Mouse (Mus musculus) CH12.LX (cell line): ENCODE measurements around the gene Lrif1. TPM values are rescaled to one million over a fixed set of nuclear protein-coding genes. Genes with fewer than 3 reads are reported as not detected.

ENCODE experiments used
- DNase-seq: peaks from one replicate; pipeline ENCODE4 v3.0.0-alpha.2; 2013; ENCODE audit errors: extremely low read depth
- H3K27ac ChIP-seq: 2 replicates; pipeline ENCODE4 v1.5.1; 2012; ENCODE audit warnings: low read depth, mild to moderate bottlenecking, control low read depth, moderate library complexity; ENCODE audit not compliant: insufficient read depth
- H3K27me3 ChIP-seq: replicated peaks from 2 replicates; pipeline ENCODE3; 2012; ENCODE audit warnings: inconsistent platforms
- H3K36me3 ChIP-seq, 2 experiments: replicated peaks in 1 of 2; 2 replicates each; pipeline versions ENCODE3 to v1.6.1; 2012; ENCODE audit warnings: inconsistent platforms in 1 of 2, low read length in 1 of 2, mild to moderate bottlenecking in 1 of 2, mixed read lengths in 1 of 2, moderate library complexity in 1 of 2; ENCODE audit not compliant: control insufficient read depth in 1 of 2, insufficient read depth in 1 of 2
- H3K4me1 ChIP-seq, 2 experiments: 2 replicates each; pipeline ENCODE4 v1.6.1; 2012; ENCODE audit warnings: inconsistent platforms in 1 of 2, moderate library complexity in 1 of 2; ENCODE audit not compliant: insufficient read depth in 2 of 2, control insufficient read depth in 1 of 2
- H3K4me2 ChIP-seq: 2 replicates; pipeline ENCODE4 v1.6.1; 2012; ENCODE audit warnings: low read depth, mild to moderate bottlenecking, control low read depth; ENCODE audit not compliant: poor library complexity, insufficient read depth, severe bottlenecking
- H3K4me3 ChIP-seq, 3 experiments: fragments of 150-350 bp in 1 of 3; sonication (generic) in 1 of 3; replicated peaks in 1 of 3; 2 replicates each; pipeline versions ENCODE3 to v1.5.1; 2011 to 2012; ENCODE audit warnings: low read depth in 2 of 3, low read length in 2 of 3, mild to moderate bottlenecking in 2 of 3, moderate library complexity in 2 of 3, control low read depth in 1 of 3, improper control_type of control experiment in 1 of 3, inconsistent platforms in 1 of 3, mixed read lengths in 1 of 3; ENCODE audit not compliant: poor library complexity in 1 of 3
- H3K79me2 ChIP-seq: replicated peaks from 2 replicates; pipeline ENCODE4 v1.6.1; 2012; ENCODE audit warnings: mild to moderate bottlenecking, moderate library complexity; ENCODE audit not compliant: control insufficient read depth, poor library complexity, insufficient read depth, severe bottlenecking; ENCODE audit errors: extremely low read depth
- H3K9ac ChIP-seq: 2 replicates; pipeline ENCODE4 v1.6.1; 2012; ENCODE audit warnings: low read depth, mild to moderate bottlenecking, control low read depth, moderate library complexity; ENCODE audit not compliant: insufficient read depth
- H3K9me3 ChIP-seq: replicated peaks from 2 replicates; pipeline ENCODE3; 2012; ENCODE audit warnings: low read length, inconsistent platforms, mixed read lengths
- BHLHE40 ChIP-seq: IDR thresholded peaks from 2 replicates; pipeline ENCODE4 v1.6.1; 2011; ENCODE audit warnings: mild to moderate bottlenecking, low read depth, low read length, improper control_type of control experiment
- CHD1 ChIP-seq: IDR thresholded peaks from 2 replicates; pipeline ENCODE4 v1.6.1; 2012; ENCODE audit warnings: low read depth, low read length, improper control_type of control experiment, inconsistent platforms
- CHD2 ChIP-seq: IDR thresholded peaks from 2 replicates; pipeline ENCODE4 v1.6.1; 2011; ENCODE audit warnings: low read length, improper control_type of control experiment
- E2F4 ChIP-seq: IDR thresholded peaks from 2 replicates; pipeline ENCODE4 v1.6.1; 2011; ENCODE audit warnings: low read depth, low read length, improper control_type of control experiment; ENCODE audit not compliant: insufficient replicate concordance
- ELF1 ChIP-seq: IDR thresholded peaks from 2 replicates; pipeline ENCODE4 v1.6.1; 2014; ENCODE audit warnings: low read depth, mild to moderate bottlenecking, inconsistent platforms, low read length, improper control_type of control experiment
- EP300 ChIP-seq: IDR thresholded peaks from 2 replicates; pipeline ENCODE4 v1.6.1; 2011; ENCODE audit warnings: low read length, improper control_type of control experiment
- GABPA ChIP-seq: IDR thresholded peaks from 2 replicates; pipeline ENCODE4 v1.6.1; 2012; ENCODE audit warnings: low read depth, low read length, improper control_type of control experiment, inconsistent platforms; ENCODE audit not compliant: insufficient replicate concordance
- HCFC1 ChIP-seq: IDR thresholded peaks from 2 replicates; pipeline ENCODE4 v1.6.1; 2012; ENCODE audit warnings: low read depth, mild to moderate bottlenecking, inconsistent platforms, low read length, improper control_type of control experiment
- IRF4 ChIP-seq: IDR thresholded peaks from 2 replicates; pipeline ENCODE4 v1.6.1; 2014; ENCODE audit warnings: low read depth, mild to moderate bottlenecking, inconsistent platforms, low read length, improper control_type of control experiment
- JUN ChIP-seq: IDR thresholded peaks from 2 replicates; pipeline ENCODE4 v1.6.1; 2011; ENCODE audit warnings: low read depth, mild to moderate bottlenecking, low read length, improper control_type of control experiment, moderate library complexity; ENCODE audit not compliant: insufficient read depth
- JUND ChIP-seq: conservative IDR thresholded peaks from 2 replicates; pipeline ENCODE4 v1.6.1; 2011; ENCODE audit warnings: low read depth, low read length, improper control_type of control experiment
- KAT2A ChIP-seq: IDR thresholded peaks from 2 replicates; pipeline ENCODE4 v1.6.1; 2012; ENCODE audit warnings: low read length, improper control_type of control experiment, inconsistent platforms; ENCODE audit not compliant: insufficient replicate concordance
- MAX ChIP-seq: IDR thresholded peaks from 2 replicates; pipeline ENCODE4 v1.6.1; 2011; ENCODE audit warnings: low read length, improper control_type of control experiment
- MAZ ChIP-seq: IDR thresholded peaks from 2 replicates; pipeline ENCODE4 v1.6.1; 2012; ENCODE audit warnings: low read depth, mild to moderate bottlenecking, inconsistent platforms, low read length, improper control_type of control experiment, moderate library complexity
- MEF2A ChIP-seq: IDR thresholded peaks from 2 replicates; pipeline ENCODE4 v1.6.1; 2014; ENCODE audit warnings: low read depth, mild to moderate bottlenecking, inconsistent platforms, low read length, improper control_type of control experiment, borderline replicate concordance
- MXI1 ChIP-seq: IDR thresholded peaks from 2 replicates; pipeline ENCODE4 v1.6.1; 2011; ENCODE audit warnings: mild to moderate bottlenecking, low read depth, low read length, improper control_type of control experiment
- MYC ChIP-seq: IDR thresholded peaks from 2 replicates; pipeline ENCODE4 v1.6.1; 2011; ENCODE audit warnings: low read depth, mild to moderate bottlenecking, improper control_type of control experiment, low read length
- NELFE ChIP-seq: IDR thresholded peaks from 2 replicates; pipeline ENCODE4 v1.6.1; 2011; ENCODE audit warnings: low read depth, low read length, improper control_type of control experiment
- NRF1 ChIP-seq: IDR thresholded peaks from 2 replicates; pipeline ENCODE4 v1.6.1; 2014; ENCODE audit warnings: low read depth, mild to moderate bottlenecking, inconsistent platforms, low read length, improper control_type of control experiment, moderate library complexity
- POLR2A ChIP-seq: IDR thresholded peaks from 2 replicates; pipeline ENCODE4 v1.6.1; 2011; ENCODE audit warnings: low read depth, mild to moderate bottlenecking, improper control_type of control experiment, low read length
- RCOR1 ChIP-seq: conservative IDR thresholded peaks from 2 replicates; pipeline ENCODE4 v1.6.1; 2012; ENCODE audit warnings: low read depth, mild to moderate bottlenecking, inconsistent platforms, low read length, improper control_type of control experiment
- SIN3A ChIP-seq: IDR thresholded peaks from 2 replicates; pipeline ENCODE4 v1.6.1; 2012; ENCODE audit warnings: low read length, improper control_type of control experiment, inconsistent platforms
- TBP ChIP-seq: conservative IDR thresholded peaks from 2 replicates; pipeline ENCODE4 v1.6.1; 2011; ENCODE audit warnings: low read depth, low read length, improper control_type of control experiment
- TCF12 ChIP-seq: IDR thresholded peaks from 2 replicates; pipeline ENCODE4 v1.6.1; 2014; ENCODE audit warnings: low read depth, mild to moderate bottlenecking, inconsistent platforms, low read length, improper control_type of control experiment
- UBTF ChIP-seq: IDR thresholded peaks from 2 replicates; pipeline ENCODE4 v1.6.1; 2012; ENCODE audit warnings: low read depth, mild to moderate bottlenecking, inconsistent platforms, low read length, improper control_type of control experiment, moderate library complexity
- USF1 ChIP-seq: IDR thresholded peaks from 2 replicates; pipeline ENCODE4 v1.6.1; 2014; ENCODE audit warnings: low read depth, mild to moderate bottlenecking, inconsistent platforms, low read length, improper control_type of control experiment
- USF2 ChIP-seq: conservative IDR thresholded peaks from 2 replicates; pipeline ENCODE4 v1.6.1; 2011; ENCODE audit warnings: low read depth, low read length, improper control_type of control experiment
- ZC3H11A ChIP-seq: IDR thresholded peaks from 2 replicates; pipeline ENCODE4 v1.6.1; 2012; ENCODE audit warnings: low read depth, mild to moderate bottlenecking, inconsistent platforms, low read length, improper control_type of control experiment
- ZKSCAN1 ChIP-seq: IDR thresholded peaks from 2 replicates; pipeline ENCODE4 v1.6.1; 2012; ENCODE audit warnings: low read depth, inconsistent platforms, low read length, improper control_type of control experiment, borderline replicate concordance
- ZMIZ1 ChIP-seq: IDR thresholded peaks from 2 replicates; pipeline ENCODE4 v1.6.1; 2012; ENCODE audit warnings: low read depth, mild to moderate bottlenecking, inconsistent platforms, low read length, improper control_type of control experiment
- ZNF384 ChIP-seq: IDR thresholded peaks from 2 replicates; pipeline ENCODE4 v1.6.1; 2012; ENCODE audit warnings: low read depth, low read length, improper control_type of control experiment, inconsistent platforms
- dilution Hi-C: fragments of 300-500 bp; cut with MboI; formaldehyde crosslinking; loops from 2 replicates; pipeline ENCODE4 v1.14.3; 2020; ENCODE audit warnings: low sequenced_read_pairs; ENCODE audit not compliant: extremely low pct_unique_long_range_greater_than_20kb, extremely low pct_ligation_motif_present
- in situ Hi-C: fragments of 300-500 bp; cut with MboI; formaldehyde crosslinking; loops from 3 replicates; pipeline ENCODE4 v1.14.3; 2019; ENCODE audit warnings: low sequenced_read_pairs, low pct_ligation_motif_present, low pct_unique_long_range_greater_than_20kb, mixed read lengths
- polyA plus RNA-seq: library from polyadenylated mRNA; unstranded; fragments of >175 nt; gene quantifications from 2 replicates; pipeline ENCODE4 v1.2.1, GENCODE M21; 2012; ENCODE audit warnings: low read depth; ENCODE audit not compliant: insufficient read length
- total RNA-seq, 2 experiments: library from RNA; depleted of rRNA; stranded (reverse); fragments of 300-350 nt in 1 of 2; fragments of >200 nt in 1 of 2; gene quantifications; 2 replicates each; pipeline ENCODE4 v1.2.3; 2012 to 2014

Gene Lrif1
- total and polyA plus RNA-seq, 3 experiments: 11.5 to 38.1 (median 30.4) TPM

DNA sequence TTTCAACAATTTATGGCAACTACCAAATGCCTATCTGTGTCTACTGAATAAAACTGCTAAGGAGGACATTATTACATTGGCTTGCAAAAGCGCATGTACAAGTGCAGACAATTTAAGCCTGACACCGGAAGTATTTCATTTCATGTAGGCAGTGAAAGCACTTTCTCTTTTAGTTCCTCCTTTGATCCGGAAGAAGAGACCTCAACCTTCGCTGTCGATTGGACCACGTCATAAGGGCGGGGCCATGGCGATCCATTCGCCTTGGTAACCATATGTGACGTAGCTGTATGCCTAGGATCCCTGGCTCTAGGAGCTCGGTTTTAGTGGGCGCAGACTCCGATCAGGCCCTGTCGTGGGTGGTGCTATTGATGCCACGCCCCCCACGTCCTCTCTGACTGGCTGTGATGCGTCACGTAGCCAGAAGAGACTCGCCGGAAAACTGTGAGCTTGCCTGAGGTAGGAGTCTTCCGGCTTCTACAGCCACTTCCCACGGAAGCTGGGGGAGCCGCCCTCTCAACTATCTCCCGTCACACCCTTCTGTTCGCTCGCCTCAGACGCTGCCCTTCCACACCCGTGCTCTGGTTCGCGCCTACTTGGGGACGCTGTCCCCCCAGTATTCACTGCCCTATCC is 36.7 kb downstream of the Lrif1 start (continued):
- TF ChIP-seq MYC (peak; percentile 92), JUN (no peak), UBTF (no peak), USF1 (peak; percentile 20), KAT2A (peak; percentile 90; the same call in 1 of the 2 replicates), ZKSCAN1 (no peak), IRF4 (peak; percentile 65), MEF2A (no peak), SIN3A (peak; percentile 46; the same call in 1 of the 2 replicates), MAX (peak; percentile 80)

GRCm38 (mm10) chr3:106722028-106722945 is 37.5 kb downstream of the Lrif1 start:
- dilution Hi-C loops: no loop called here
- TF ChIP-seq IRF4 (peak; percentile 75), MYC (no peak), UBTF (no peak), SIN3A (peak; percentile 71), NELFE (peak; percentile 55), CHD2 (0 out of 2 replicates have a peak, but pooled peaks have one; percentile 65), RCOR1 (peak; percentile 74; the same call in 1 of the 2 replicates), MAX (peak; percentile 69; the same call in 1 of the 2 replicates), JUND (no peak), MXI1 (peak; percentile 86), POLR2A (peak; percentile 69), JUN (no peak; the same call in 1 of the 2 replicates), TBP (no peak), ZNF384 (no peak; the same call in 1 of the 2 replicates), NRF1 (no peak), ZC3H11A (no peak), KAT2A (0 out of 2 replicates have a peak, but pooled peaks have one; percentile 46), MEF2A (peak; percentile 39; the same call in 1 of the 2 replicates), USF2 (no peak), TCF12 (peak; percentile 52; the same call in 1 of the 2 replicates), HCFC1 (no peak), ZMIZ1 (peak; percentile 45; the same call in 1 of the 2 replicates), EP300 (no peak; the same call in 1 of the 2 replicates), BHLHE40 (no peak), ELF1 (peak; percentile 60), ZKSCAN1 (no peak; the same call in 1 of the 2 replicates), E2F4 (0 out of 2 replicates have a peak, but pooled peaks have one; percentile 44), CHD1 (peak; percentile 70; the same call in 1 of the 2 replicates), MAZ (no peak; the same call in 1 of the 2 replicates), GABPA (no peak)

More at GRCm38 (mm10) chr3:106722028-106722945, 37.5 kb downstream of the Lrif1 start:
- no peaks in the 10 kb centered on the region for H3K9me3 ChIP-seq
- H3K36me3 ChIP-seq: no peaks in the 10 kb centered on the region
- in situ Hi-C loops: no loop called here
- peak overlapping the region; percentile 91 for H3K9ac ChIP-seq
- peak overlapping the region; percentile 68 to 84 (median 78) for H3K4me3 ChIP-seq
- peaks cover 6% of the 10 kb centered on the region for H3K79me2 ChIP-seq
- peak; percentile 94 for DNase-seq
- peak overlapping the region; percentile 92 for H3K27ac ChIP-seq
- H3K27me3 ChIP-seq: no peaks in the 10 kb centered on the region
- peak overlapping the region; percentile 65; the same call in 1 of the 2 replicates for H3K4me2 ChIP-seq
- peaks cover 0 to 8% of the 10 kb centered on the region in 2 experiments; a peak in 1 of 4 replicates for H3K4me1 ChIP-seq
